Mouse (Mus musculus) brain, adult 2 months (tissue): ENCODE data around the gene Rab42.

Experiments
- DNase-seq: peaks from one replicate; pipeline ENCODE4 v3.0.0; 2011; ENCODE audit warnings: low read depth, low spot score

The Rab42 gene

DNA sequence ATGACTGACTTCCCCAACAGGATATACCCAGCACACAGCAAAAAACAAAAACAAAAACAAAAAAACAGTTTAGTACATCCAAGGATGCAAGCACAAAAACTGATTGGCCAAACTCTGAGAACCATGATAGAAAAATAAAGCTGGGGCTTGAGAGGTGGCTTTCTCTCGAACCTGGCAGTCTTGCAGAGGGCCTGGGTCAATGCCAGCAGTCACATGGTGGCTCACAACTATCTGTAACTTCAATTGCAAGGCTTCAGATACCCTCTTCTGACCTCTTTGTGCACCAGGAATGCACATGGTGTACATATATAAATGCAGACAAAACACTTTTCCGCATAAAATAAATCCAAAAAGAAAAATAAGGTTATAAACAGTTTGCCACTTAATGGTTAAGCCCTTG lies 30.0 kb downstream of the Rab42 start:
- DNase-seq = peak; percentile 16

GRCm38 (mm10) chr4:132269740-132270560 lies 33.2 kb downstream of the Rab42 start:
- peak; percentile 97 for DNase-seq

DNA sequence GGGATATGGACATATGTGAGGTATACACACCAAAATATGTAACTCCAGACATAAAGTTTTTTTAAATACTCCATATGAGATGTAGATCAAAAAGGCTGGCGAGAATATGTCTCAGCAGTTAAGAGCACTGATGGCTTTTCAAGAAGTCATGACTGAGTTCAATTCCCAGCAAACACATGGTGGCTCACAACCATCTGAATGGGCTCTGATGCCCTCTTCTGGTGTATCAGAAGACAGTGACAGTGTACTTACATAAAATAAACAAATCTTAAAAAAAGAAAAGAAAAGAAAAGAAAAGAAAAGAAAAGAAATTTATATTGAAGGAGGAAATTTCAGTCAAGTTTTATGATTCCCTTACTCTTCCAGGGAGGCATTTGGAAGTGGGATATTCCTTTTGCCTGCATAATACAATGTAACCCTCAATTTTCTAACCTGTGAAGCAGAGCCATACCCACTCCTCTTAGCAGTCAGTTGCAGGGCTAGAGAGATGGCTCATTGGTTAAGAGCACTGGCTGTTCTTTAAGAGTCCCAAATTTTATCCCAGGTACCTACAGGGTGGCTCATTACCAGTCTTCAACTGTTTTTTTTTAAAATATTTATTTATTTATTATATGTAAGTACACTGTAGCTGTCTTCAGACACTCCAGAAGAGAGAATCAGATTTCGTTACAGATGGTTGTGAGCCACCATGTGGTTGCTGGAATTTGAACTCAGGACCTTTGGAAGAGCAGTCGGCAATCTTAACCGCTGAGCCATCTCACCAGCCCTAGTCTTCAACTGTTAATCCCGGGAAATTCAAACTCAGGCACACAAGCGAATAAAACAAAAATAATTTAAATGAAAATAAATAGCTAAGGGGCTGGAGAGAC lies 34.1 kb downstream of the Rab42 start:
- peak; percentile 73 for DNase-seq

- peak; percentile 82 for DNase-seq
Measured at GRCm38 (mm10) chr4:132266835-132267349, 36.3 kb downstream of the Rab42 start.

- no peak for DNase-seq
Measured at GRCm38 (mm10) chr4:132263313-132263712, 39.9 kb downstream of the Rab42 start.

GRCm38 (mm10) chr4:132262358-132262616 lies 40.9 kb downstream of the Rab42 start:
- DNase-seq = no peak

- DNase-seq = peak; percentile 89
Measured at GRCm38 (mm10) chr4:132261514-132262357, 41.4 kb downstream of the Rab42 start, which contains the start of gene Gmeb1. Gene Gmeb1, minus strand, starts transcription at chr4:132261602.

GRCm38 (mm10) chr4:132260404-132261379 lies 42.5 kb downstream of the Rab42 start:
- DNase-seq = peak; percentile 71

DNA sequence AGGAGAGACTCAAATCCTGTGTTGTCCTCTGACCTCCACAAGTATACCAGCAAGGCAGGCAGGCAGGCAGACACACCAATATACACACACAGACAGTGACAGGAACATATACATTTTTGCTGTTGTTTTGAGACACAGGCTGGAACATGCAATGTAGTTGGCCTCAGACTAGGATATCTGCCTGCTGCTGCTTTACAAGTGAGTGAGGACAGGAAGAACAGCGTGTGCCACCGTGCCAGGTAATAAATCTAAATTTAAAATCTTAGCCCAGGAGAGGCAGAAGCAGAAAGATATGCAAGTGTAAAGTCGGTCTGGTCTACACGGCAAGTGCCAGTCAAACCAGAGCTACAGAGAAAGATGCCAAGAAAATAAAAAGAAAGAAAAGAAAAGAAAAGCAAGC lies 43.9 kb downstream of the Rab42 start:
- DNase-seq = no peak

DNA sequence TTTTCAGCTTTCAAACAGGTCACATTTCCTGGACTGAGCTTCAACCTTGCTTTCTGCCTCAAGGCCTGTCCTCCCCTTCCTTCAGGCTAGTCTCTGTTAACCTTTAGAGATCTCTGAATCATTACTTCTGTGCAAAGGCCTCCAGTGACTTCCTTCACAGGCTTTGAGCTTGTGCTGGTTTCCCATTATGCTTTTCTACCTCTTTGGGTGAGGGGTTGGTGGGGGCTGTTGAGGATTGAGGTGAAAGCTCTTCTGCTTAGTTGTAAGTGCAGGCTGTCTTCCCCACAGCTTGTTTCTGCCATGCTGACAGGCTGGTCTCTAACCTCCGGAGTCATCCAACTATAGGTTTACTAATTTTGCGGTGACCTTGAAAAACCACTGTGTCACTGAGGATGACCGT lies 46.8 kb downstream of the Rab42 start:
- DNase-seq = no peak

GRCm38 (mm10) chr4:132254986-132255385 lies 48.2 kb downstream of the Rab42 start:
- DNase-seq = no peak

DNA sequence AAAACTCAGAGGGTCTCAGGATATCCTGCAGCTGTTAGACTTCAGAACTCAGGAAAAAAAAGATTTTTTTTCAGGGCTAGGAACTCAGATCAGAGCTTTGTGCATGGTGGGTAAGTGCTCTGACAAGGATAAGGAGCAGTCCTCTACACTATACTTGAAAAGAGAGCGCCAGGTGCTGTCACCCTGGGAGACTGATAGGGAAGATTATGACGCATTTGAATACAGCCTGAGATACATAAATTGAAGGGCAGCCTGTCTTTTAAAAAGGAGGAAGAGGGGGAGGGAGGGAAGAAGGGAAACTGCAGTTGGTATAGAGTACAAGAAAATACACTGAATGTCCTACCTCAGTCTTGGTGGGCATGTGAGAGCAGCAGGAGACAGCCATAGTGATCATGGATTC lies 49.6 kb downstream of the Rab42 start:
- peak; percentile 38 for DNase-seq

GRCm38 (mm10) chr4:132253128-132253527 lies 50.1 kb downstream of the Rab42 start:
- DNase-seq = no peak
